Mouse (Mus musculus): ENCODE measurements around the gene Itgb5.

GRCm38 (mm10) chr16:33880765-33881164 lies 51.3 kb downstream of the Itgb5 start:
- TF ChIP-seq CTCF (IDR thresholded peaks at IDR 0.05; ENCODE audit: low read depth) (no peak), EP300 (IDR thresholded peaks at IDR 0.05; ENCODE audit: low read depth) (no peak)

Data from liver, embryonic 14.5 days (tissue).